Mouse (Mus musculus): ENCODE data around the gene Elavl2.

The Elavl2 gene

DNA sequence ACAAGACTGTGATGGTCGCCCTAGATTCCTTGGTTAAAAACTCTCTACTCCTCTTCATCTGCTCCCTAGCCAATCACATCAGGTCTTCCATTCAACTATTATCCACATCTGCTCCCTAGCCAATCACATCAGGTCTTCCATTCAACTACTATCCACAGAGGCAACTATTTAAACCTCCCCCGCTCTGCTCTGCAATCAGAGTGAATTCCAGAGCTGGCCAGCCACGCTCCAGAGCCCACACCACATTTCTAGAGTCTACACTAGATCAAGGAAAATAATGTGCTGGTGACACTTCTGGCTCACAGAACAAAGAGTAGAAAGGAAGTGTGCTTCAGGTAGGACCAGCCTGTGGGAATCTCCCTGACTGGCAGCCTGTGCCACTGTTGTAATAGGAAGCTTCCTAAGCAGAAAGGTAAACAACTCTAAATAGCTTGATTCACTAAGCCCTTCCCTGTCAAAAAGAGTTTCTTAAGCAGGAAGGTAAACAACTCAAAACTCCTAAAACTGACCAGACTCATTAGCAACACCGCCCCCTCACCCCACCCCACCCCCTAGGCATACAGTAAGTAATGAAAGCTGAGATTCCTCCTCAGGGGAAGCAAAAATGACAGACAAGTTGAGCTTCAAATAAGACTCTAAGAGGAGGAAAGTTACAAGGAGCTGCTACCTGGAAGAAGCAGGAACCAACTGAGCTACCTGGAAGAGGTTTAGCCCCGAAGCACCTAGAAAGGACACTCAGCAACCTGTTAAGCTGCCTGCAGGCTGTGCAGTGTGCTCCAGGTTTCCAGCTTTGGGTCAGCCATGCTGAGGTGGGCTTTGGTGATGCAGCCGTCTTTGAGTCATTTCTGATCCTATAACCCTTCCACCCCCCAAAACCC lies 191.9 kb downstream of the Elavl2 start:
- DNase-seq = no peak
